Mouse (Mus musculus) neutrophil, adult 5-6 weeks (primary cell): Measurements from ENCODE around the gene Sec1. TPM values are rescaled to one million over a fixed set of nuclear protein-coding genes. Genes with fewer than 3 reads are reported as not detected.

Experiments used
- ATAC-seq: fragments of 151-379, 151-347 bp; 2 replicates; pipeline ENCODE4 v1.8.0; 2017; ENCODE audit warnings: mild to moderate bottlenecking, moderate TSS enrichment; ENCODE audit not compliant: insufficient number of reproducible peaks, poor library complexity, low FRiP score, severe bottlenecking; ENCODE audit errors: extremely low read depth
- total RNA-seq: library from RNA; stranded (forward); fragments of 200-1000 nt; gene quantifications from 2 replicates; pipeline ENCODE4 v1.2.3, GENCODE M21; 2017

The Sec1 gene
- total RNA-seq, 1 experiment from 2014 or later, result 0.23 TPM

DNA sequence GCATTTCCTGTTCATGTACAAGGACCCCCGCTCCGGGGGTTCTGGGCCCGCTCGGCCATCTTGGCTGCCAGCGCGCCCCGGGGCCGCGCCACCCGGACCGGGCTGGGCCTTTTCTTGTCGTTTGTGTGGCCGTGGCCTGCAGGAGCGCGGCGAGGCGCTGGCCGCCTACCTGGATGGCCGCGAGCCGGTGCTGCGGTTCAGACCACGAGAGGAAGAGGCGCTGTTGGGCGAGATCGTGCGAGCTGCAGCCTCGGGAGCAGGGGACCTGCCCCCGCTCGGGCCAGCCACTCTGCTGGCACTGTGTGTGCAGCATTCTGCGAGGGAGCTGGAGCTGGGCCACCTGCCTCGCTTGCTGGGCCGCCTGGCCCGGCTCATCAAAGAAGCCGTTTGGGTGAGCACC, 61.7 kb downstream of the Sec1 start:
- no peak for ATAC-seq

DNA sequence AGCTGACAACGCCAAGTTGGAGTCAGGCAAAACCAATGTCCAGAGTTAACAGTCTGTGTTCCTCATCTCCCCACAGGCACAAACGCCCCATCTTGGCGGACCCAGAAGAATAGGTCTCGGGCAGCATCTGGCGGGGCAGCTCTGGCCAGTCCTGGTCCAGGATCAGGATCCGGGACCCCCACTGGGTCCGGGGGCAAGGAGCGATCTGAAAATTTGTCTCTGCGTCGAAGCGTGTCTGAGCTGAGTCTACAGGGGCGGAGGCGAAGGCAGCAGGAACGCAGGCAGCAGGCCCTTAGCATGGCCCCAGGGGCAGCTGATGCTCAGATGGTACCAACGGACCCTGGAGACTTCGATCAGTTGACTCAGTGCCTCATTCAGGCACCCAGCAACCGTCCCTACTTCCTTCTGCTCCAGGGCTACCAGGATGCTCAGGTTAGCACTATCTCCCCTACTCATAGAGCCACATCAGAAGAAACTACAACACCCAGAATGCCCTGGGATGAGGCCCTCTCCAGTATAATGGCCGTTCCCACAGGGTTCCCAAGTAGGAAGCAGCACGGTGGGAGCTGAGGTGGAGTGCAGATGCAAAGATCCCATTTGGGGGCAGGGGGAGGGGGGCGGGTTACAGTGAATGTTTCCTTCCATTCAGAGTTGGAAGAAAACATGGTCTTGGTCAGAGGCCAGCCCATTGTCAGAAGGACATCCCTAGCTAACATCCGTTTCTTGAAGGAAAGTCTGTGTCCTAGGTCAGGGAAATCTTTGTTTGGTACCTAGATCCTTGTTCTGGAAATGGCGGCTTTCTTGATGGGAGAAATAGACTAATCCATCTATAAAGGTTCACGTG, 63.9 kb downstream of the Sec1 start:
- ATAC-seq, result no peak

DNA sequence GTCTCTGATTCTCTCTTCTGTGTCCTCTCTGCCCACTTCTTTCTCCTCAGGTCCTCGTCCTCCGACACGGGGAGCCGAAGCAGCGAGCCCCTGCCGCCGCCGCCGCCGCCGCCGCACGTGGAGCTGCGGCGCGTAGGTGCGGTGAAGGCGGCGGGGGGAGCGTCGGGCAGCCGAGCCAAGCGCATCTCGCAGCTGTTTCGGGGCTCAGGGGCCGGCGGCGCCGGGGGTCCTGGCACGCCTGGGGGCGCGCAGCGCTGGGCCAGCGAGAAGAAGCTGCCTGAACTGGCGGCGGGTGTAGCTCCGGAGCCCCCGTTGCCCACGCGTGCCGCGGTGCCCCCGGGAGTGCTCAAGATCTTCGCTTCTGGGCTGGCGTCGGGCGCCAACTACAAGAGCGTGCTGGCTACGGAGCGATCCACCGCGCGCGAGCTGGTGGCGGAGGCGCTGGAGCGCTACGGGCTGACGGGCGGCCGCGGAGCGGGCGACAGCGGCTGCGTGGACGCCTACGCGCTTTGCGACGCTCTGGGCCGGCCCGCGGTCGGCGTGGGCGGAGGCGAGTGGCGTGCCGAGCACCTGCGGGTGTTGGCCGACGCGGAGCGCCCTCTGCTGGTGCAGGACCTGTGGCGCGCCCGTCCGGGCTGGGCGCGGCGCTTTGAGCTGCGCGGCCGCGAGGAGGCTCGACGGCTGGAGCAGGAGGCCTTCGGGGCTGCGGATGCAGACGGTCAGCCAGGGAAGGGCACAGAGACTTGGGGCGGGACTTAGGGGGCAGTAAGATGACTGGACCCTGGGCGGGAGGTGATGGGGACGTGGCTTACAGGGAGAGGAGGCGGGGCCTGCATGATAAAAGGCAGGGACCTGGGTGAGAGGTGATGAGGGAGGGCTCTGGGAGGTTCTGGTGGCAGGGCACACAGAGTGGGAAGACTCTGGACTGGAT, 65.6 kb downstream of the Sec1 start:
- peak; percentile 81 for ATAC-seq

Other genes starting within 250 kb of the Sec1 start
- 1,339 and 1,541 TPM in 2 replicates for gene Ftl1, start 234.5 kb downstream of the Sec1 start, total RNA-seq
- gene Bax, start 227.5 kb downstream of the Sec1 start, total RNA-seq, result 31.1 and 37.9 TPM in 2 replicates
- not detected in 2 replicates for gene Tulp2, start 212.5 kb downstream of the Sec1 start, total RNA-seq
- not detected in 2 replicates for gene Gm45808, start 207.6 kb downstream of the Sec1 start, total RNA-seq
- gene Dhdh, start 205.6 kb downstream of the Sec1 start, total RNA-seq, result 3.1 and 3.7 TPM in 2 replicates
- gene Nucb1, start 184.0 kb downstream of the Sec1 start, total RNA-seq, result 90.4 and 101 TPM in 2 replicates
- 288 and 364 TPM in 2 replicates for gene Ppp1r15a, start 168.1 kb downstream of the Sec1 start, total RNA-seq
- 1.3 and 1.6 TPM in 2 replicates for gene Plekha4, start 168.1 kb downstream of the Sec1 start, total RNA-seq
- 0.37 TPM in 1 of 2 replicates, not detected in the other for gene Hsd17b14, start 139.5 kb downstream of the Sec1 start, total RNA-seq
- gene Bcat2, start 124.2 kb downstream of the Sec1 start, total RNA-seq, result 14.9 and 17.3 TPM in 2 replicates
- gene Fgf21, start 78.9 kb downstream of the Sec1 start, total RNA-seq, result not detected in 2 replicates
- not detected in 2 replicates for gene Fut1, start 77.1 kb downstream of the Sec1 start, total RNA-seq
- not detected in 2 replicates for gene Izumo1, start 72.6 kb downstream of the Sec1 start, total RNA-seq
- 2.4 and 2.8 TPM in 2 replicates for gene Rasip1, start 66.9 kb downstream of the Sec1 start, total RNA-seq
- gene Mamstr, start 54.4 kb downstream of the Sec1 start, total RNA-seq, result 1.0 TPM in 1 of 2 replicates, not detected in the other
- 0.25 and 0.35 TPM in 2 replicates for gene Fut2, start 28.0 kb downstream of the Sec1 start, total RNA-seq
- gene Ntn5, start 10.4 kb downstream of the Sec1 start, total RNA-seq, result not detected in 2 replicates
- gene Car11, start 5.4 kb upstream of the Sec1 start, total RNA-seq, result not detected in 2 replicates
- 12.1 and 18.4 TPM in 2 replicates for gene Dbp, start 10.7 kb upstream of the Sec1 start, total RNA-seq
- 797 and 936 TPM in 2 replicates for gene Rpl18, start 21.1 kb upstream of the Sec1 start, total RNA-seq
- 25.5 and 27.4 TPM in 2 replicates for gene Sphk2, start 23.6 kb upstream of the Sec1 start, total RNA-seq
- gene Fam83e, start 26.8 kb upstream of the Sec1 start, total RNA-seq, result 3.0 and 3.2 TPM in 2 replicates
- gene Spaca4, start 31.4 kb upstream of the Sec1 start, total RNA-seq, result not detected in 2 replicates
- gene Lmtk3, start 89.3 kb upstream of the Sec1 start, total RNA-seq, result not detected in 2 replicates
- 0.49 TPM in 1 of 2 replicates, not detected in the other for gene Sult2b1, start 90.3 kb upstream of the Sec1 start, total RNA-seq
- 79.6 and 94.0 TPM in 2 replicates for gene Cyth2, start 120.2 kb upstream of the Sec1 start, total RNA-seq
- 0.23 TPM in 1 of 2 replicates, not detected in the other for gene Kcnj14, start 130.4 kb upstream of the Sec1 start, total RNA-seq
- gene Grwd1, start 136.5 kb upstream of the Sec1 start, total RNA-seq, result 7.2 and 11.2 TPM in 2 replicates
- 44.6 and 57.7 TPM in 2 replicates for gene Kdelr1, start 178.4 kb upstream of the Sec1 start, total RNA-seq
- gene Grin2d, start 184.0 kb upstream of the Sec1 start, total RNA-seq, result 0.12 TPM in 1 of 2 replicates, not detected in the other
- gene Syngr4, start 202.3 kb upstream of the Sec1 start, total RNA-seq, result not detected in 2 replicates
- 5.0 and 11.2 TPM in 2 replicates for gene Tmem143, start 202.5 kb upstream of the Sec1 start, total RNA-seq
- gene Emp3, start 227.0 kb upstream of the Sec1 start, total RNA-seq, result 176 and 192 TPM in 2 replicates
- 14.1 and 15.8 TPM in 2 replicates for gene Ccdc114, start 229.7 kb upstream of the Sec1 start, total RNA-seq